Comparison of ENCODE assay signal across 7 mouse cellular contexts in the genomic region with DNA sequence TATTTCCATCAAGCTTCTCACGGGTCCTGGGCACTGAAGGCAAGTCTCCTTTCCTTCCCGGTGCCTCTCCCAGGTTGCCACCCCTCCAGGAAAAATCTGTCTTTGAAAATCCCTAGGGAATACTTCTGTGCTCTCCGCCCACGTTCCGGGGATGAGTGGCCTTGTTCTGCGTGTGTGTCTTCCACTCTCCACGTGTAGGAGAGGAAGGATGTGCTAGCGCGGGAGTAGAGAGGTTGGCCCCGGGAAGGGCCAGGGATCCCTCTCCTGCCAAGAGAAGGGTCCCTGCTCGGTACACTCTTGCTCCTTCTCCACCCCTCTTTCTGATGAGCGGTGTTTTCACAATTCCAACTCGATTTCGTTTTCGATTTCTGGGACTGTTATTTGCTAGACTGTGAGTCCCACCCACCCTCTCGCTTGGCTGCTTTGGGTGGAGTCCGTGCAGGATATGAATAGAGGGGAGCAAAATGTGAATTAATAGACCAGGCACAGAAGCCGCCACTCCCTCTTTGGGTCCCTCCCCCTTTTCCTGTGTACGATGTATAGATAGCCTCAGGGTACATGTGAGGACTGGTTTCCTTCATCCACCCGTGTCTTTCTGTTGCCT. TPM values are rescaled to one million over a fixed set of nuclear protein-coding genes. Genes with fewer than 3 reads are reported as not detected.
DNase-seq lines count a peak whose midpoint lies in the region; ATAC-seq and TF ChIP-seq lines count a peak whose summit lies in the region.

No protein-coding gene starts in this region.

- intact Hi-C loops in left cerebral cortex, postnatal 25 days (cut with DNase I), result no loop called here

- no peak overlapping the region for H3K27ac ChIP-seq in cortical plate, adult 2 months (ENCODE audit: insufficient read depth, low read length)

- peak overlapping the region; percentile 97 for H3K4me3 ChIP-seq in cortical plate, adult 2 months (ENCODE audit: insufficient read depth, low read length)

- DNase-seq in Muller cell, postnatal 12 days (ENCODE audit: inconsistent ontology term), result peak; percentile 58
- DNase-seq in gastrocnemius, adult 8-10 months (ENCODE audit: low spot score in 2 of 2), result peak; percentile 14 to 21
- peak; percentile 54 to 69 for DNase-seq in left cerebral cortex, postnatal 25 days (ENCODE audit: low spot score in 2 of 2)
- peak; percentile 56 for DNase-seq in mesoderm, embryonic 11.5 days (ENCODE audit: low read depth, low spot score)
- peak; percentile 42 for DNase-seq in skeletal muscle tissue, adult 2 months (ENCODE audit: low read depth, low spot score)

- TF ChIP-seq POLR2A in cortical plate, adult 2 months (IDR thresholded peaks at IDR 0.05; ENCODE audit: extremely low read depth, insufficient read depth, low read length), result no peak

- H3K4me1 ChIP-seq in cortical plate, adult 2 months (ENCODE audit: control insufficient read depth, insufficient read depth, low read length), result no peaks in the 10 kb centered on the region

- TF ChIP-seq CTCF in cortical plate, adult 2 months (IDR thresholded peaks at IDR 0.05; ENCODE audit: extremely low read depth, insufficient read depth, low read length), result no peak

- peak; percentile 53 for ATAC-seq in inflammation-experienced regulatory T-cells, adult 6 months

RNA-seq across cellular contexts. Expression of a gene that starts 0.9 kb away (rescaled TPM):
- polyA plus RNA-seq in cortical plate, adult 2 months (2012; rRNA removed), result 43.6 and 45.1 TPM in 2 replicates
- total RNA-seq in gastrocnemius, adult 8-10 months (2022), result 10 to 100 TPM; 17.3 to 20.3 (median 18.2) TPM
- polyA plus RNA-seq in inflammation-experienced regulatory T-cells, adult 6 months (2017; shearing (Covaris generic)), result 10 to 100 TPM; 37.5 to 49.5 (median 40.4) TPM
- 10 to 100 TPM; 49.3 to 51.3 TPM for total RNA-seq in left cerebral cortex, postnatal 25 days (2021)

RNA-seq across cellular contexts. Expression of a gene that starts 1.6 kb away (rescaled TPM):
- 54.4 and 55.6 TPM in 2 replicates for polyA plus RNA-seq in cortical plate, adult 2 months (2012; rRNA removed)
- 10 to 100 TPM; 16.6 to 21.7 (median 19.6) TPM for total RNA-seq in gastrocnemius, adult 8-10 months (2022)
- polyA plus RNA-seq in inflammation-experienced regulatory T-cells, adult 6 months (2017; shearing (Covaris generic)), result 10 to 100 TPM; 13.2 to 20.9 (median 15.5) TPM
- 10 to 100 TPM; 47.5 to 51.5 TPM for total RNA-seq in left cerebral cortex, postnatal 25 days (2021)
